Mouse (Mus musculus): ENCODE data around the gene Gpank1. TPM values are rescaled to one million over a fixed set of nuclear protein-coding genes. Genes with fewer than 3 reads are reported as not detected.

The Gpank1 gene
- 64.4 TPM for polyA plus RNA-seq (2017; shearing (Covaris generic))

GRCm38 (mm10) chr17:35121143-35121799, at the start of gene Gpank1:
Gpank1 (plus strand) TSS chr17:35121455.

GRCm38 (mm10) chr17:35076507-35077176, 44.6 kb upstream of the Gpank1 start, which contains the start of gene Ly6g6e:
Ly6g6e (plus strand) TSS chr17:35076902.

GRCm38 (mm10) chr17:35077786-35078233, 43.4 kb upstream of the Gpank1 start, which contains the start of gene Ly6g6d:
Ly6g6d (minus strand) TSS chr17:35078065.

GRCm38 (mm10) chr17:35085208-35085865, 35.9 kb upstream of the Gpank1 start, which contains the start of gene Ly6g6f:
Ly6g6f (minus strand) TSS chr17:35085610.

GRCm38 (mm10) chr17:35088825-35089644, 32.2 kb upstream of the Gpank1 start, which contains the start of gene Abhd16a:
Abhd16a (plus strand) TSS chr17:35089263.

GRCm38 (mm10) chr17:35108097-35108496, 13.2 kb upstream of the Gpank1 start, which contains the start of gene Ly6g5c:
Ly6g5c (plus strand) TSS chr17:35108279.

GRCm38 (mm10) chr17:35115046-35116019, 5.9 kb upstream of the Gpank1 start, which contains the start of gene Ly6g5b:
Ly6g5b (minus strand) TSS chr17:35115428.

GRCm38 (mm10) chr17:35121871-35122303, 632 bp downstream of the Gpank1 start, which contains the start of gene Csnk2b:
Csnk2b (minus strand) TSS chr17:35122053.

GRCm38 (mm10) chr17:35126206-35126611, 5.0 kb downstream of the Gpank1 start, which contains the start of gene D17H6S53E:
D17H6S53E (plus strand) TSS chr17:35126373.

GRCm38 (mm10) chr17:35131500-35132173, 10.4 kb downstream of the Gpank1 start, which contains the start of gene Apom:
Apom (minus strand) TSS chr17:35132050.

GRCm38 (mm10) chr17:35134801-35135590, 13.7 kb downstream of the Gpank1 start, which contains the start of gene Bag6:
Bag6 (plus strand) TSS chr17:35135178.

GRCm38 (mm10) chr17:35164568-35165450, 43.6 kb downstream of the Gpank1 start, which contains the start of gene Prrc2a:
Prrc2a (minus strand) TSS chr17:35164897.

Other genes starting within 250 kb of the Gpank1 start
- 0.32 TPM for gene Zbtb12, start 242.0 kb upstream of the Gpank1 start, polyA plus RNA-seq (2017; shearing (Covaris generic))
- gene Gm20547, start 239.4 kb upstream of the Gpank1 start, polyA plus RNA-seq (2017; shearing (Covaris generic)) = not detected
- not detected for gene C2, start 223.2 kb upstream of the Gpank1 start, polyA plus RNA-seq (2017; shearing (Covaris generic))
- 49.8 TPM for gene Ehmt2, start 223.0 kb upstream of the Gpank1 start, polyA plus RNA-seq (2017; shearing (Covaris generic))
- not detected for gene Slc44a4, start 207.0 kb upstream of the Gpank1 start, polyA plus RNA-seq (2017; shearing (Covaris generic))
- gene Neu1, start 190.2 kb upstream of the Gpank1 start, polyA plus RNA-seq (2017; shearing (Covaris generic)) = 116 TPM
- 785 TPM for gene Hspa1b, start 162.2 kb upstream of the Gpank1 start, polyA plus RNA-seq (2017; shearing (Covaris generic))
- gene Gm20481, start 151.5 kb upstream of the Gpank1 start, polyA plus RNA-seq (2017; shearing (Covaris generic)) = 42.4 TPM
- 403 TPM for gene Hspa1a, start 149.3 kb upstream of the Gpank1 start, polyA plus RNA-seq (2017; shearing (Covaris generic))
- gene Hspa1l, start 148.8 kb upstream of the Gpank1 start, polyA plus RNA-seq (2017; shearing (Covaris generic)) = 0.17 TPM
- 59.4 TPM for gene Lsm2, start 139.6 kb upstream of the Gpank1 start, polyA plus RNA-seq (2017; shearing (Covaris generic))
- 151 TPM for gene Vars, start 120.5 kb upstream of the Gpank1 start, polyA plus RNA-seq (2017; shearing (Covaris generic))
- gene Vwa7, start 104.9 kb upstream of the Gpank1 start, polyA plus RNA-seq (2017; shearing (Covaris generic)) = not detected
- not detected for gene Sapcd1, start 93.4 kb upstream of the Gpank1 start, polyA plus RNA-seq (2017; shearing (Covaris generic))
- gene Msh5, start 74.7 kb upstream of the Gpank1 start, polyA plus RNA-seq (2017; shearing (Covaris generic)) = 4.4 TPM
- gene Clic1, start 71.5 kb upstream of the Gpank1 start, polyA plus RNA-seq (2017; shearing (Covaris generic)) = 228 TPM
- 0.95 TPM for gene Ddah2, start 62.4 kb upstream of the Gpank1 start, polyA plus RNA-seq (2017; shearing (Covaris generic))
- not detected for gene Ly6g6c, start 56.1 kb upstream of the Gpank1 start, polyA plus RNA-seq (2017; shearing (Covaris generic))
- not detected for gene Mpig6b, start 55.3 kb upstream of the Gpank1 start, polyA plus RNA-seq (2017; shearing (Covaris generic))
- not detected for gene Ly6g6e, start 44.6 kb upstream of the Gpank1 start, polyA plus RNA-seq (2017; shearing (Covaris generic))
- not detected for gene Ly6g6d, start 43.4 kb upstream of the Gpank1 start, polyA plus RNA-seq (2017; shearing (Covaris generic))
- not detected for gene Ly6g6f, start 35.8 kb upstream of the Gpank1 start, polyA plus RNA-seq (2017; shearing (Covaris generic))
- gene Abhd16a, start 32.2 kb upstream of the Gpank1 start, polyA plus RNA-seq (2017; shearing (Covaris generic)) = 90.2 TPM
- gene Ly6g5c, start 13.2 kb upstream of the Gpank1 start, polyA plus RNA-seq (2017; shearing (Covaris generic)) = not detected
- 1.2 TPM for gene Ly6g5b, start 6.0 kb upstream of the Gpank1 start, polyA plus RNA-seq (2017; shearing (Covaris generic))
- 190 TPM for gene Csnk2b, start 598 bp downstream of the Gpank1 start, polyA plus RNA-seq (2017; shearing (Covaris generic))
- gene D17H6S53E, start 4.9 kb downstream of the Gpank1 start, polyA plus RNA-seq (2017; shearing (Covaris generic)) = 0.75 TPM
- not detected for gene Apom, start 10.6 kb downstream of the Gpank1 start, polyA plus RNA-seq (2017; shearing (Covaris generic))
- 77.8 TPM for gene Bag6, start 13.7 kb downstream of the Gpank1 start, polyA plus RNA-seq (2017; shearing (Covaris generic))
- gene Prrc2a, start 43.4 kb downstream of the Gpank1 start, polyA plus RNA-seq (2017; shearing (Covaris generic)) = 31.3 TPM
- not detected for gene Aif1, start 54.6 kb downstream of the Gpank1 start, polyA plus RNA-seq (2017; shearing (Covaris generic))
- 1.8 TPM for gene Lst1, start 67.0 kb downstream of the Gpank1 start, polyA plus RNA-seq (2017; shearing (Covaris generic))
- gene Ltb, start 73.0 kb downstream of the Gpank1 start, polyA plus RNA-seq (2017; shearing (Covaris generic)) = 754 TPM
- 4.2 TPM for gene Tnf, start 80.6 kb downstream of the Gpank1 start, polyA plus RNA-seq (2017; shearing (Covaris generic))
- 24.6 TPM for gene Lta, start 83.9 kb downstream of the Gpank1 start, polyA plus RNA-seq (2017; shearing (Covaris generic))
- gene Gm16181, start 99.4 kb downstream of the Gpank1 start, polyA plus RNA-seq (2017; shearing (Covaris generic)) = not detected
- gene Atp6v1g2, start 112.2 kb downstream of the Gpank1 start, polyA plus RNA-seq (2017; shearing (Covaris generic)) = 1.4 TPM
- 16.0 TPM for gene Nfkbil1, start 114.3 kb downstream of the Gpank1 start, polyA plus RNA-seq (2017; shearing (Covaris generic))
- 192 TPM for gene Ddx39b, start 120.3 kb downstream of the Gpank1 start, polyA plus RNA-seq (2017; shearing (Covaris generic))
- 5,786 TPM for gene H2-D1, start 141.3 kb downstream of the Gpank1 start, polyA plus RNA-seq (2017; shearing (Covaris generic))
- not detected for gene H2-Q1, start 198.9 kb downstream of the Gpank1 start, polyA plus RNA-seq (2017; shearing (Covaris generic))
- 7.0 TPM for gene H2-Q2, start 220.8 kb downstream of the Gpank1 start, polyA plus RNA-seq (2017; shearing (Covaris generic))